9 mouse cellular contexts compared by ENCODE assay signal in the genomic region with DNA sequence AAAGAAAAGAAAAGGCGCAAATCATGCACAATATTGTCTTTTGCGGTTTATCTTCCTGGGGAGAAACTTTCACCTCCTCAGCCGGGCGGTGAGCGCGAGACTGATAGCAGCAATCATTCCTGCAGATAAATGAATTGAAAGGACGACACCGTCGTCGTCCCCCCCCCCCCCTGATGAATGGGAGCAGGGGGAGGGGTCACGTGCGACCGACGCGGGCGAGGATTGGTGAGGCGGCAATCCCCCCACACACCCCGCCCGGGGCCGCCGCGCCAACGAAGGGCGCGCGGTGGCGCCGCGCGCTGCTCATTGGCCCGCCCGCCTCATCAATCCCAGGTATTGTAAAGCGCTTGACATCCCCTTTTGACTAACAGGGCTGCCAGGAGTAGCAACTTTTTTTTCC. TPM values are rescaled to one million over a fixed set of nuclear protein-coding genes. Genes with fewer than 3 reads are reported as not detected.
DNase-seq lines count a peak whose midpoint lies in the region; ATAC-seq and TF ChIP-seq lines count a peak whose summit lies in the region.
"Had no signal": no experiment of that assay in that cellular context is flagged by ENCODE, and none has a peak within 500 bp of the region (broad histone marks: within the 10 kb centered on the region; RNA-seq: fewer than 3 reads in every experiment).

Zic1 (minus strand) TSS at position 147 of the 400 bp plus-strand sequence.

- H3K9ac ChIP-seq in heart, embryonic 11.5 days (ENCODE audit: low read depth, low read length) = no peak within 1 kb of the TSS
- no peak within 1 kb of the TSS; the same call in 1 of the 2 replicates for H3K9ac ChIP-seq in ES-E14 (ENCODE audit: insufficient read depth, low read depth, low read length, poor library complexity, severe bottlenecking)
- H3K9ac ChIP-seq in neural tube, embryonic 14.5 days (replicated peaks; ENCODE audit: low read depth, low read length) = peak within 1 kb of the TSS; percentile 92

- no peak for ATAC-seq in heart, embryonic 11.5 days (replicated peaks; ENCODE audit: insufficient number of reproducible peaks, low FRiP score, low TSS enrichment)
- ATAC-seq in neural tube, embryonic 14.5 days (ENCODE audit: low read depth) = peak; percentile 91

- intact Hi-C loops in heart, postnatal 36 days (cut with DNase I) = no loop called here
- intact Hi-C loops in left cerebral cortex, postnatal 14 days (cut with DNase I) = no loop called here

- H3K9me3 ChIP-seq in heart, embryonic 11.5 days (replicated peaks; ENCODE audit: control insufficient read depth, low read length) = no peaks in the 10 kb centered on the region
- no peaks in the 10 kb centered on the region for H3K9me3 ChIP-seq in ES-E14 (ENCODE audit: control insufficient read depth, insufficient read depth, low read depth, low read length)
- H3K9me3 ChIP-seq in embryonic facial prominence, embryonic 10.5 days = no peaks in the 10 kb centered on the region
- no peaks in the 10 kb centered on the region for H3K9me3 ChIP-seq in neural tube, embryonic 14.5 days (ENCODE audit: control insufficient read depth, low read length)

- peaks cover 84% of the 10 kb centered on the region for H3K27me3 ChIP-seq in heart, embryonic 11.5 days (ENCODE audit: control insufficient read depth, insufficient read depth, low read length)
- peaks cover 100% of the 10 kb centered on the region for H3K27me3 ChIP-seq in embryonic facial prominence, embryonic 10.5 days (replicated peaks; ENCODE audit: low read depth, poor library complexity, severe bottlenecking)
- H3K27me3 ChIP-seq in neural tube, embryonic 14.5 days (ENCODE audit: control insufficient read depth, insufficient read depth, low read length) = peaks cover 6% of the 10 kb centered on the region
- H3K27me3 ChIP-seq: CH12.LX had no signal

- H3K4me3 ChIP-seq in heart, embryonic 11.5 days (ENCODE audit: low read depth, low read length) = peak within 1 kb of the TSS; percentile 32
- peak within 1 kb of the TSS; percentile 26 to 38; a peak in 3 of 4 replicates for H3K4me3 ChIP-seq in ES-E14 (ENCODE audit: insufficient read depth in 1 of 2, low read depth in 1 of 2, low read length in 2 of 2, poor library complexity in 1 of 2, severe bottlenecking in 1 of 2)
- H3K4me3 ChIP-seq in embryonic facial prominence, embryonic 10.5 days = peak within 1 kb of the TSS; percentile 57
- H3K4me3 ChIP-seq in neural tube, embryonic 14.5 days (ENCODE audit: low read depth, low read length) = peak within 1 kb of the TSS; percentile 59

- H3K27ac ChIP-seq in heart, embryonic 11.5 days (ENCODE audit: low read depth, low read length) = no peak within 1 kb of the TSS
- H3K27ac ChIP-seq in ES-E14 (ENCODE audit: insufficient read depth, low read depth, low read length, poor library complexity, severe bottlenecking) = no peak within 1 kb of the TSS
- H3K27ac ChIP-seq in embryonic facial prominence, embryonic 10.5 days (replicated peaks) = peak within 1 kb of the TSS; percentile 81
- peak within 1 kb of the TSS; percentile 97 for H3K27ac ChIP-seq in neural tube, embryonic 14.5 days (ENCODE audit: low read depth, low read length)

- in situ Hi-C loops in ES-E14 (cut with MboI; ENCODE audit: low sequenced_read_pairs in 2 of 2, unreplicated experiment in 2 of 2) = loop anchor here (10.0 to 25.0 kb wide), 2 partner anchors 1453 to 1461 kb away; partner anchors contain the start of gene Rasgrf1 (in 2 of the 2)

- peak within 1 kb of the TSS; percentile 55 for H3K4me2 ChIP-seq in heart, embryonic 11.5 days
- peak within 1 kb of the TSS; percentile 48 for H3K4me2 ChIP-seq in neural tube, embryonic 14.5 days (ENCODE audit: low read depth, low read length)

- no peaks in the 10 kb centered on the region for H3K36me3 ChIP-seq in heart, embryonic 11.5 days (ENCODE audit: control insufficient read depth, insufficient read depth, low read length)
- H3K36me3 ChIP-seq in ES-E14 (ENCODE audit: control insufficient read depth, insufficient read depth, low read length, poor library complexity, severe bottlenecking) = no peaks in the 10 kb centered on the region
- H3K36me3 ChIP-seq in embryonic facial prominence, embryonic 10.5 days (replicated peaks) = no peaks in the 10 kb centered on the region
- no peaks in the 10 kb centered on the region; the same call in 1 of the 2 replicates for H3K36me3 ChIP-seq in neural tube, embryonic 14.5 days (ENCODE audit: control insufficient read depth, insufficient read depth, low read length)

- no peak for DNase-seq in heart, postnatal 36 days
- DNase-seq in ES-E14 (ENCODE audit: low read depth, low spot score) = no peak
- peak; percentile 78 for DNase-seq in embryonic facial prominence, embryonic 10.5 days (ENCODE audit: low spot score)
- no peak for DNase-seq in left cerebral cortex, postnatal 14 days (ENCODE audit: low spot score in 2 of 2)
- no peak for DNase-seq in gastrocnemius, adult 18-20 months (ENCODE audit: low spot score)
- no peak for DNase-seq in thymus, postnatal 0 days (ENCODE audit: low spot score)

- H3K4me1 ChIP-seq in heart, embryonic 11.5 days (ENCODE audit: control insufficient read depth, insufficient read depth, low read length) = peaks cover 3% of the 10 kb centered on the region; the same call in 1 of the 2 replicates
- H3K4me1 ChIP-seq in ES-E14 (ENCODE audit: control insufficient read depth in 2 of 2, insufficient read depth in 2 of 2, low read length in 2 of 2, poor library complexity in 1 of 2) = peaks cover 0 to 3% of the 10 kb centered on the region in 2 experiments; a peak in 1 of 4 replicates
- peaks cover 13% of the 10 kb centered on the region for H3K4me1 ChIP-seq in embryonic facial prominence, embryonic 10.5 days
- peaks cover 3% of the 10 kb centered on the region; the same call in 1 of the 2 replicates for H3K4me1 ChIP-seq in neural tube, embryonic 14.5 days (ENCODE audit: control insufficient read depth, insufficient read depth, low read length)

- under 1% methylated on average over 19 of the region's 33 CpGs for WGBS in heart, embryonic 11.5 days (ENCODE audit: insufficient replicate concordance)
- WGBS in embryonic facial prominence, embryonic 10.5 days = under 1% methylated on average over 33 of the region's 33 CpGs
- under 1% methylated on average over 26 of the region's 33 CpGs for WGBS in neural tube, embryonic 14.5 days

TF ChIP-seq in ES-E14, 5 proteins besides CTCF, POLR2A, EP300 and RAD21:
- no peak for TF ChIP-seq ZNF384 (IDR thresholded peaks at IDR 0.05; ENCODE audit: low read depth, low read length)
- no peak for TF ChIP-seq HCFC1 (IDR thresholded peaks at IDR 0.05; ENCODE audit: borderline replicate concordance, insufficient read depth, low read length)
- TF ChIP-seq MAFK (IDR thresholded peaks at IDR 0.05; ENCODE audit: insufficient read depth, low read depth, low read length) = no peak
- no peak for TF ChIP-seq ZC3H11A (IDR thresholded peaks at IDR 0.05; ENCODE audit: borderline replicate concordance, low read depth, low read length)
- no peak for TF ChIP-seq CHD2 (IDR thresholded peaks at IDR 0.05; ENCODE audit: low read depth, low read length)

RNA-seq across cellular contexts. Expression of gene Zic1, which starts in this region (rescaled TPM):
- polyA plus RNA-seq in heart, embryonic 11.5 days (2014; fragmentation: Nextera tagmentation; extraction: Ambion mirVana) = 0.07 TPM in 1 of 2 replicates, not detected in the other
- total RNA-seq in heart, postnatal 36 days (2021) = under 1 TPM in 1 of 2 experiments, not detected in 1; 0.61 TPM
- 0.32 and 0.36 TPM in 2 replicates for total RNA-seq in ES-E14 (2012; rRNA removed)
- 1.5 and 1.7 TPM in 2 replicates for polyA plus RNA-seq in embryonic facial prominence, embryonic 10.5 days (2016; fragmentation: Nextera tagmentation; extraction: Ambion mirVana)
- 10 to 100 TPM; 12.4 to 13.8 TPM for total RNA-seq in left cerebral cortex, postnatal 14 days (2021)
- polyA plus RNA-seq in neural tube, embryonic 14.5 days (2014; fragmentation: Nextera tagmentation; extraction: Ambion mirVana) = 28.7 and 30.5 TPM in 2 replicates
- 1 to 10 TPM; 1.8 to 3.3 TPM for total RNA-seq in gastrocnemius, adult 18-20 months (2021)
- polyA plus RNA-seq in thymus, postnatal 0 days (2015; fragmentation: Nextera tagmentation; extraction: Ambion mirVana) = not detected in 2 replicates
- total RNA-seq: CH12.LX had no signal

Comparison
In these comparisons a context has a peak if more than half of its experiments do, and no peak if none do; other contexts are left out.
1. RNA of gene Zic1 (polyA plus RNA-seq): 28.7 to 30.5 TPM in neural tube, embryonic 14.5 days; 1.5 to 1.7 TPM in embryonic facial prominence, embryonic 10.5 days, 0.07 TPM in heart, embryonic 11.5 days and not detected in thymus, postnatal 0 days; every median in the first group is over 10 times any median in the second.
2. H3K27ac ChIP-seq: peak in embryonic facial prominence, embryonic 10.5 days (single experiment) and neural tube, embryonic 14.5 days (single experiment); none in heart, embryonic 11.5 days (single experiment) and ES-E14 (single experiment).
3. Peak in every context shown above with its lines, with median percentiles within 50 percentile points of each other: H3K4me3 ChIP-seq.